Mouse (Mus musculus): ENCODE results near the gene Bbs12. TPM values are rescaled to one million over a fixed set of nuclear protein-coding genes. Genes with fewer than 3 reads are reported as not detected.

Gene Bbs12
- total RNA-seq, 1 experiment from 2014 or later, result 1.6 TPM

DNA sequence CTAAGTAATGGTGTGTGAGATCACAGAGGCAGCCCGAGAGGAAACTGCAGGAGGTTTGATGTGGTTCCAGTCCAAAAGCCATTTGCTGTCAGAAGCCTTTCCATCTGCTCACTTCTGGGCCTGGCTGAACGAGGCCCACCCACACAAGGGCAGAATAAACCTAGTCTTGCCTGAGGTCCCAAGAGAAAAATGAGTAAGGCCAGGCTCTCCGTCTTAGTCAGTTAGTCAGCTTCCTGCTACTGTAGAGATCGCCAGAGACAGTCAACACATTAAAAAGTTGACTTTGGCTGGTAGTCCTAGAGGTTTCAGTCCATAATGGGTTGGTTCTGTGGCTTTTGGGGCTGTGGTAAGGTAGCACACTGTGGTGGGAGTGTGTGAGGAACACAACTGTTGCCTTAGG is 58.1 kb downstream of the Bbs12 start:
- no peak for ATAC-seq (ENCODE audit: extremely low read depth, insufficient number of reproducible peaks, low FRiP score, poor library complexity, severe bottlenecking)

Other genes starting within 250 kb of the Bbs12 start
- not detected in 2 replicates for gene Adad1, start 249.0 kb upstream of the Bbs12 start, total RNA-seq (2017)
- gene Il2, start 186.6 kb upstream of the Bbs12 start, total RNA-seq (2017), result not detected in 2 replicates
- gene Il21, start 79.9 kb upstream of the Bbs12 start, total RNA-seq (2017), result 0.23 TPM in 1 of 2 replicates, not detected in the other
- 2.8 TPM in 1 of 2 replicates, not detected in the other for gene Cetn4, start 154 bp downstream of the Bbs12 start, total RNA-seq (2017)
- 0.12 and 0.23 TPM in 2 replicates for gene Fgf2, start 35.8 kb downstream of the Bbs12 start, total RNA-seq (2017)
- gene Spata5, start 107.3 kb downstream of the Bbs12 start, total RNA-seq (2017), result 41.4 and 57.3 TPM in 2 replicates
- 13.1 and 14.4 TPM in 2 replicates for gene Nudt6, start 107.7 kb downstream of the Bbs12 start, total RNA-seq (2017)

All from neutrophil, adult 5-6 weeks (primary cell).